Mouse (Mus musculus) brain, adult 2 months (tissue): ENCODE data around the gene Wars.

ENCODE experiments used
- DNase-seq: peaks from one replicate; pipeline ENCODE4 v3.0.0; 2011; ENCODE audit warnings: low read depth, low spot score

Wars gene

DNA sequence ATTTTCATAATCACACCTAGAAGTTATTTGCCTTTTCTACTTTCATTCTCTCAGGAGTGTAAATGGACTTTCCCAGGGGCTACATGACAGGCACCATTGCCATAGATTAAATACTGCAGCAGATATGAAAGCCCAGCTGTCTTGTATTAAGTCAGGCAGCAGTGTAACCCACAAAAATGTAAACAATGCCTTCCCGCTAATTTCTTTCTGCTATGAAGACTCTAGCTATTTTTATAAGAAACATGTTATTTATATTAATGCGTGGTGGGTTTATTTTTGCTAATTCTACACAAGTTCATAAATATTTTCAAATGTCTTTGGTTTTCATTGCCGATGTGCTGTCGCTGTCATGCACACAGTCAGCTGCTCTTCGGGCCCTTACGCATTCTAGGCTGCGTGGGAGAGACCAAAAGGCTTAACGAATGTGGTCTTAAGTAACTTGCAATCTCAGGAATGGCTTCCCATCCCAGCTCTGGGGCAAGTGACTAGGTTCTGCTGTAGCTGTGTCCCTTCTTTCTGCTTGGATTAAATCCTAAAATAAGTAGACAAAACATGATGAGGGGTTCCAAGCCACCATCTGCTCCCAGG lies 16.0 kb upstream of the Wars start:
- no peak for DNase-seq

DNA sequence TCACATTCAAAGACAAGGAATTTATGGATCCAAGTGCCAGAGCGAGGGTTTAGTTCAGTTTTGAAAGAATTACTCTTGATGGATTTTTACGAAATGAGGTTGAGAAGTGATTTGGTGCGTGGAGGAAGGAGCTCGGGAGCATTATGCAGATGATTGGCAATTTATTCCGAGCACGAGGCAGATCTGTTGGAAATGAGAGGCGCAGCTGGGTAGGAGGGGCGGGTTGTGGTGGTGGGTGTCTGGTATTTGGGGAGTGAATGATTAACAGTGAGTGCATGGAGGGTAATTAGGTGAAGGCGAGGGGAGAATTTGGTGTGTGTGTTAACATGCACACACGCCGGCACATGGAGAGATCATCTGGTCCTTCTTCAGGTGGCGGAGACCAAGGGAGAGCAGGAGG lies 12.4 kb upstream of the Wars start:
- DNase-seq = no peak

DNA sequence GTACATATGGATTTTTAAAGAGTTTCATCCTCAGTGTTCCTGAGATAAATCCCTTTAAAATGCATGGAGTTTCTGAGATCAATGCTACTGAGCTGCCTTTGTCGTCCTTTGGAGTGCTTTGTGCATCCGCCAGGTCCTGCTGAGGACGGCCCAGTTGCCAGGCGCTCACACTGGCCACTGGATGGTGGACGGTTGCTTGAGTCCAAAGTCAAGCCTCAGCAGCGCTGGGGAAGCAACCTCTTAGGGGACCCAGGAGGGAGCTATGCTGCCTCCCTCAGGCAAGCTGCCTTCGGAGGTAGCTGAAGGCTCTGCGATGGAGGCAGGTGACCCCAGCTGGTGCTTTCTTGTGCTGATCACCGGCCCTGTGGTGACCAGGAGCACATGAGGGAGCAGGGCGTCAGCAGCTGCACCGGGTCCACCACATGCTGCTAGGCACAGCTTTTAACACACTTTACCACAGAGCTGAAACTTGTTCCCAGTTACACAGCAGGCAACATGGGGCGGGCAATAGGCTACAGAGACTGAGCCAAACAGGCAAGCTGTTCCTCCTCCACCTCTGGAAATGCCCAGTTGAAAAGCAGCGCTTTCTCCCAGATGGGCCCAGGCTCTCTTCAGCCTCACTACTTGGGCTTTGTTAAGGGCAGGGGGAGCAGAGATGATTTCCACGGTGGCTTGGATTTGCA lies 11.8 kb upstream of the Wars start:
- no peak for DNase-seq

DNA sequence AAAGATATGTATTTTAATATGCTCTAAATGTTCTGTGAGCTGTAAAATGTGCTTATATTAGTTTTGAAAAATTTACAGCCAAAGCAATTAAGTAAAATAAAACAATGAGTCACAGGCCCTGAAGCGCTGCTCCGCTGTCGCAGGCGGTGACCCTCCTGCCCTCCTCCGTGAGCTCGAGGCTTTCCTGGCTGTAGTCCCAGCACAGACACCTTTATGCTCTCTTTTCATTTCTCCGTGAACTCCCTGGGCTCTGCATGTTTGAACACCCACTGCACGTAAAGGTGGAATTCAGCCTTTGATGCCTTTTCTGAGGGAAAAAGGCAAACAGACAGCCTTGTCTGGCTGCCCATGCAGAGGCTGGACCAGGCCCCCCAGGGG lies 10.3 kb upstream of the Wars start:
- no peak for DNase-seq

DNA sequence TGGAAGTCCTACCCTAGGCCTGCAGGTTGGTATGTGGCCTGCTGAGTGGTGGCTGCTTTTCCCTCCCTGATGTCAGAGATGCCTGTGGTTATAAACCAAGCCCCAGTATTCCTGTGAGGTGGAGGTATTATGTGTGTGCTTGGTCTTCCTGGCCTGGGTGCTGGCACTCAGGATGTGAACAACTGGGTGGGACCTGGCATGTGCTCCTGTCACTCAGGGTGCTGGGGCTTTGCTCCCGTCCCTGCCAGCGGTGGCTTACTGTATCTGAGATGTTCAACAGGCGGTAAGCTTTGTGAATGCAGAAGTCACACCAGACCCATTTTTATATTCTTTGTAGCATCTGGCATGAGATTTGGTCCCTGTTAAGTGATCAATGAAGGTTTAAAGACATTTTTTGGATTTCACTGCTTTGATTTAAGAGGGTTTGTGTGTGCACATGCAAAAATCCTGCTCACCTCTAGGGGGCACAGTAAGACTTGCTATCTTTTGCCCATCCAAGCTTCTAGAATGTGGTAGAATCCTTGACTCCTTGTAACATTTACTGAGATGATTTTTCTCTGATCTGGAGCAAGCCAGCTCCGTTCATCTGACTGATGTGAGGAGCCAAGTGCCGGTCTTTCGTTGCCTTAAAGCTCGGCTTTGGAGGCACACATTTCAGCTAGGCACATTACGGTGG lies 9.8 kb upstream of the Wars start:
- peak; percentile 94 for DNase-seq

DNA sequence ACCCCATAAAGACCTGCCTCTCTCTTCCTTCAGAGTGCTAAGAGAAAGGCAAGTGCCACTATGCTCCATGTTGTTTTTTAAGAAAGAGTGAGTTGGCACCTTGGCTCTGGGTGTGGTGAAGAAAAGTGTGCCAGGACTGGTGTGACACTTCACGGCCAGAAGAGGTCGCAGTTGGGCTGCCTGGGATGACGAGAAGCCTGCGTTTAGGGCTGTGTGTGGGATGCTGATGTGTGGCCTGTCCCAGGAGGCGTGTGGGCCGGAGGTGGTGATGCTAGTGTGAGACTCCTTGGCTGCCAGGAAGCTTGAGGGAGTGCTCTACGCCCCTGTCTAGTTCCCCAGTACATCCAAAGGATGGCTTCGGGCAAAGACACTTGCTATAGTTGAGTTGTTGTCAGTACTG lies 9.0 kb upstream of the Wars start:
- DNase-seq = peak; percentile 89

DNA sequence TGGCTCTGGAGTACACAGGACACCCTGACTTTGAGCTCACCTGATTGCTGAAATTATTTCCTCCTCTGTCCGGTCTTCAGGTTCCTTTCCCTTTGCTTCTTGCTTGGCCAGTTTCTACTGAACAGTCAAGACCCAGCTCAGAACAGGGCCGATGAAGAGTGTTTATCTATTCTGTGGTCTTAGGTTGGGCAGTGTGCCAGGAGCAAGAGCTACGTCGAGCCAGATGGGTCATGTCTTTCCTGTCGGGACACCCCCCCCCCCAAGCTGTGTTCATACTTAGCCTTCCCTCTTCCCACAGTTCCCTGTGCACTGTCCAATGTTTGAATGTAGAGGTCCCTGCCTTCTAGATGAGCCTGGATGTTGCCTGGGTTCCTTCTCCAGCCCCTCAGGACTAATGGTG lies 7.4 kb upstream of the Wars start:
- DNase-seq = no peak

DNA sequence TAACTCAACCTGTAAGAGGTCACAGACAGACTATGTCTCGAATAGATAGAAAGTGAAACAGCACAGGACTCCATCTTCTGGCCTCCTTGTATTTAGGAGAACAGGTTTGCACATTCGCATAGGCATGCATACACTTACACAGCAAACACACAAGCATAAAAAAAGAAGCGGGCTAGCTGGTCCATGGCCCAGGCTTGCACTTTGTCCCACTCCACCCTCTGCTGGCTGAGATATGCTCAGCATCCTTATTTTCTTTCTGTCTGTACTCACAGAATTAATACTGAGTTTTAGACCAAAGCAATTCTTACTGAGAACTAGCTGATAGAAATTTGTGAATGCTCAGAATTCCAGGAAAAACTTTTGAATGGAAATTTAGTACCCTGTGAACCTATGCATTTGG lies 2.0 kb upstream of the Wars start:
- DNase-seq = no peak

DNA sequence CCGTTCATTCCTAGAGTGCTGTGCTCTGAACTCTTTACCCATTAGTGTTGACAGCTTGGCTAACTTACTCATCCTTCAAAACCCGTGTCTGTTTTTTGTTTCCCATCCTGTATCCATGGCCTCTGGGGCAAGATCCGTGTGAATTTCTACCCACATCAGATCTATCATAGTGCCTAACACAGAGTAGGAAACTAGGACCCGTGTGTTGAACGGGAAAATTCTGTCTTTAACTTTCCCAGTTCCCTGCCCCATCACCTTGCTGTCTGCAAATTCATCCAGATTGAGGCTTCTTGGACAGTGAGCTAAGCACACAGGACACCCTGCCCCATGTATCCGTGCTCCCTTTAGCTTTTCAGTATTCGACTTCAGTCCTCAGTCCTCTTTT lies 450 bp upstream of the Wars start:
- DNase-seq = no peak

DNA sequence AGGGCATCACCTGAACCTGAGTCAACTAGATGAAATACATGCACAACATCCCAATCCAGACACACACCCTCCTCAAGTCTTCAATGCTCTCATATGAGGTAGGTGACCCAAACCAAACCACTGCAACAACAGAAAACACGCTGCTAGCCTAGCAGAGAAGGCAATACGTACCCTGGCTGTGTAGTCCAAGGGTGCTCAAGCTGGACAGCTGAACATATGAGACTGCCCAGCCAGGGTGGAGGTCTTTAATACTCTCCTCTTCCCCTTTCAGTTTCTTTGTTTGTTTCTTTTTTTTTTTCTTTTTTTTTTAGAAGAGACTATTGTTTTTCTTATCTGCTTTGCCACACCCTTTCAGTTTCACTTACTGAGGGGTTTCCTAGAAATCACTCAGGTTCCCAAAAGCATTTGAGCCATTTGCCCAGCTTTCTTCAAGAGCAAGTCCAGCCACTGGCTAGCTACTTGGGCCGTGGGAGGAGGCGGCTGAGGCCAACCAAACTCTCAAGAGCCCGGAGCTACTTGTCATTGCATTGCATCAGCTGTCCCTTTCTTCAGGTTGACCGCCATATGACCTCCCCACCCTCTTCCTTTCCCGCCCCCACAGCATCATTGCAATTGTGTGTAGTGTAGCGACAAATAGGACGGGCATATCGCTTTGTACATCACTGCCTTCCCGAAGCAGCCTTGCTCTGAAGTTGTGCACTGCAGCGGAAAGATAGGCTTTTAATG lies 822 bp downstream of the Wars start, which contains the start of gene Wdr25:
Wdr25 (plus strand) TSS at position 643 of the 726 bp plus-strand sequence.
- no peak for DNase-seq

DNA sequence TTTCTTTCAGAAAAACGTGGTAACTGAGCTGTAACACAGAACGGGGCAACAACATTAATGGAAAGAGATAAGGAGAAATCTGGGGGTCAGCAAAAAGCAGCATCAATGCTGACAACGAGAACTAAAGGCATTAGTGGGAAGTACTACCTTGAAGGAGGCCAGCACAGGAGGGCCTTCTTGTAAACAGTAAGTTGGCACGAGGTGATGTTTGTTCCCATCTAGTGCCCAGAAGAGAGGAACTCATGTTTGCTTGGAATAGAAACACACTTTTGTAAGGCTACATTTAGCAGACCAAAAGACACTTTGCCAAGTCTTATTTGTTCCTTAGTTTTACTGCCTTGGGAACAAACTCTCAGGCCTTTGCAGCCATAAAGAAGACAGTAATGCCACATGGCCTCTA lies 5.3 kb downstream of the Wars start:
- no peak for DNase-seq

DNA sequence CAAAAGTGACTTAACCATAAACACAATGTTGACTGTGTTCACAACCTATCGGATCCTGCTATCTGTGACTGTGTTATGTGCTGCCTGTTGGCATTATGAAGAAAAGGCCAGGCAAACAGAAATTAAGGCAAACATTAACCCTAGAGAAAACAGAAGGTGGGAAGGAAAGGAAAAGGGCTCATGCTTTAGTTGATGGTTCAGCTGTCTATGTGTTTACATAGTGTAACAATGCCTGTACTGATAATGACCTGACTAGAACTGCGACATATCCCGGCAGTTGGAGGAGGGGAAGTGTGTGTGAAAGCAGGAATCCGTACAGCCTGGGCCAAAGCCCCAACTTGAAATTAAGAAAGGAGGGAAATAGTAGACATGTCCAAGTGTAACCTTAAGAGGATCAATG lies 6.9 kb downstream of the Wars start:
- no peak for DNase-seq

DNA sequence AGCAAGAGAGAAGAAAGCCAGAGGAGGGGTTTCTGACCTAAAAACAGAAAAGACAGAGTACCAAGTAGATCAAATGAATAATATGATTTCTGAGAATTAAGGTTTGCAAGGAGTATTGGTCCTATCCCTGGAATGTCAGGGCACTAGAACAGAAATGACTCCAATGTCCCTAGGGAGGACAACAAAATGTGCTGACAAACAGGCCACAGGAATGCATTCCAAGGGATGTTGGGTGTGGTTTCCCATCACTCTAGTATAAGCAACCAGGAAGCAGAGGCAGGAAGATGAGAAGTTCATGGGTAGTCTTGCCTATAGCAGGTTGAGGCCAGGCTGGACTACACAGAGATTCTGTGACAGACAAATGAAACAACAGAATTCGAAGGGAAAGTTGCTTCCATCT lies 8.1 kb downstream of the Wars start:
- DNase-seq = no peak

DNA sequence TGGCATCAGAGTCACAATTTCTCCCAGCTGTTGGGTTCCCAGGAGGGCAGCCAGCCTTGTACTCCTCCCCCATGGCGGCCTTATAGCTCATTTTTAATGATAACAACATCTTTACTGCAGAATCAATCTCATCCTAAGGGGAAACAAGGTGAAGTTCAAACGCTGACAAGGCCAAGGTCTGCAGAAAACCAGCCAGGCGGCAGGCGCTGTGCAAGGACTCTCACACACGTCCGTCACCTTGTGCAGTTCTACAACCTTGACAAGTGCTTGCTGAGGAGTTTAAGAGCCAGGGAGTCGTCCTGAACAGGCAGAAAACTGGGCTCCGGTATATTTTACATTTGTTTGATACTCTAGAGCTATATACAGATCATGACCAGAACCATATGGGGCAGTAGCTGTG lies 11.2 kb downstream of the Wars start:
- DNase-seq = no peak

DNA sequence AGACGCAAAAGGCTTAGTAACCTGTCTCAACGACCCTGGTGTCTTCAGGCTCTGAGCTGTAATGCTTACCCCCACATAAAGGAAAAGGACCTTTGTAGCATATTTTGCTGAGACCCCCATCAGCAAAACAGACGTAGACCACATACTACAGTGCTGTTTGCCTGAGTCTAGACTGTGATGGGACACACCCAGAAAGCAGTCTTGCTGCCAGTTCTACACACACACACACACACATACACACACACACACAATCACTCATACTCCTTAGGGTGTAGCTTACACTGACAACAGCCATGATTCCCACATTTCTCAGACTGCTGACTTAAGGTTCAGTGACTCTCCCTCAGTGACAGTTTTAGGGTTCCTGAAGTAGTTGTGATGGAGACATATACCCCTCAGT lies 12.8 kb downstream of the Wars start:
- no peak for DNase-seq

DNA sequence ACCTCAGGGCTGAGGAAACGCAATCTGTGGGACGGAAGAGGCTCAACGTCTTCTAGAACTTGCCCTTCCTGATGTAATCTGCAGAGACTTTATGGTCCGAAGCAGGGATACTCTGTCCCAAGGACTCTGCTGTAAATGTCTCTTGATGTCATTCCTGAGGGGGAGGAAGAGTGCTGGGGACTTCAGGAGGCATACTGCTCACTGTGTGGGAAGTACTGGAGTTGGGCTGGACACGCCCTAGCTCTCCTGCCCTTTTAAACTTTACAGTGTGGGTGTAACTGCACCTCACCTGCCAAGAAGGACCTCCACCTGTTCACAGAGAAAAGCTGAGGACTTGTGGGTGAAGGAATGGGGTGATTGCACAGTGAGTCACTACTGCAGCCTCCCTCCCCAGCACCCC lies 13.4 kb downstream of the Wars start:
- no peak for DNase-seq

DNA sequence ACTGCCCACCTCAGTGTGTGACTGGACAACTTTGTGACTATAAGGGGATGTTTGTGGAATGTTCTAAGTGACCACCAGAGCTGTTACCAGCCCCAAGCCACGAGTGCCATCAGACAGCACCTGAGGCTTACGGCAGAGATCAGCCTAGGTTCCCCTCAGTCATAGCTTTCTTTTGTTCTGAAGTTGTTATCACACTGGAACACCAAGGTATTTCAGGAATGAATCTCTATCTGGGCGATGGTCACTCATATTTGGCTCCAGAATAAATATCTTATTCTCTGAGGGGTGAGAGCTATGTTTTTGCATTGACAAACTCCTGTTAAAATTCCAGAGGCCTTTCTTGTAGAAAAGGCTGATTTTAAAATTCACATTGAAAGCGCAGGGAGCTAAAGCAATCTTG lies 14.8 kb downstream of the Wars start:
- no peak for DNase-seq

DNA sequence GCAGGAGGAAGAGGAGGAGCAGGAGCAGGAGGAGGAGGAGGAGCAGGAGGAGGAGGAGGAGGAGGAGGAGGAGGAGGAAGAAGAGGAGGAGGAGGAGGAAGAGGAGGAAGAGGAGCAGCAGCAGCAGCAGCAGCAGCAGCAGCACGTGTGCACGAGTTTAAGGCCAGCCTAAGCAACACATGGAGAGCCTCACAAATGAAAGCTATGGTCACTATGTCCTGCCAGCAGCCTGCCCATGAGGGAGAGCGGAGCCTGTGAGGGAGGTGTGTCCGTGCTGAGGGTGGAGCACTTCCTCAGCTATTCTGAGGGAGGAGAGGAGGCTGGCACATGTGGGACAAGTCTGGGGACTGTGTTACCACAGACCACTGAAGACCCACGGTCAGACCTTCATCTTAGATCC lies 20.9 kb downstream of the Wars start:
- no peak for DNase-seq

DNA sequence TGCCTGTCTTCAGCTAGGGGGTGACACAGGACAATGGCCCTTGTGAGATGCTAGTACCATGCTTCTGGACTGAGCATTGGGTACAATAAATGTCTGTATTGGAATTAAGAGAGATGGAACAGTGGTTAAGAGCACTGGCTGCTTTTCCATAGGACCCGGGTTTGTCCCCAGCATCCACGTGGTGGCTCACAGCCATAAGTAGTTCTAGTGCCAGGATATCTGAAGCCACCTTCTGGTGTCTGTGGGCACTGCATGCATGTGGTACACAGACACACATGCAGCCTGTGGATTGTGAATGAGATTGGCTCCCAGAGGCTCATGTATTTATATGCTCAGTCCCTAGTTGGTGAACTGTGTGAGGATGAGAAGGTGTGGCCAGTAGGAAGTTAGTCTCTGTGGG lies 24.4 kb downstream of the Wars start:
- DNase-seq = peak; percentile 24

DNA sequence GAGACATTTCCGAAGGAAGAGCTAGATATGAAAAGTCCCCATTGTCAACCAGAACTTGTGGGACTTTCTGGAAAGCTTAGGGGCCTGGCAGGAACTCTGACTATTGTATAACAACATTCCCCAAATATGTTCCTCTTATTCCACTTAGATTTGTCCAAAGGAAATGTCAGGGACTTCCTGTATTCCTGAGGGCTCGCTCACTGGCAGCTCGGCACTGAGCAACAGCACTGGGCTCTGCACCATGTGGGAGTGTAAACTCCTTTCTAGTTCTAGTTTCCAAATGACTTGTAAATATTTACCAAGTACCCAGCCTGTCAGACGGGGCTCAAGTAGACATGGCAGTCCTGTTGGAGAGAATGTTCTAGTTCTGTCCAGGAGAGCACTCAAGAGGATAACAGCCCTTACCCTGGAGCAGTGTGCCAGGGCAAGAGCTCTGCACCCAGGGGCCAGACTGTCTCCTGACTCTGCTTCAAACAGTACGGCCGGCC lies 28.9 kb downstream of the Wars start:
- DNase-seq = no peak

DNA sequence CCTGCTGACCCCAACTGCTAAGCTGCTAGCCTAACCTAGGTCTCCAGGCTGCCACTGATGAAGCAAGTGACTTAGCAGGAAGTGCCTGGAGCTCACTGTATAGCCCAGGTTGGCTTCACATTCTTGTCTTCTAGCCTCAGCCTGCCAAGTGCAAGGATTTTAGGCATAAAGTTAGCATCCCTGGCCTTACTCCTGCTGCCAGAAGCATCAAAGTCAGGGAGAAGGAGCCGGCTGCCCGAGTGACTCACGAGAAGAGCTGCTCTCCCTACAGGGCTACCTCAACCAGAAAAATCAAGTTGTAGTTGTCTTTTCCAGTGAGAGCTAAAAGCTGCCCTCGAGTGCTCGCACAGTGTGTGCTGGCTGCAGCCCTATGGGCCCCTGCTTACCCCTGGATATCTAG lies 35.5 kb downstream of the Wars start:
- no peak for DNase-seq

DNA sequence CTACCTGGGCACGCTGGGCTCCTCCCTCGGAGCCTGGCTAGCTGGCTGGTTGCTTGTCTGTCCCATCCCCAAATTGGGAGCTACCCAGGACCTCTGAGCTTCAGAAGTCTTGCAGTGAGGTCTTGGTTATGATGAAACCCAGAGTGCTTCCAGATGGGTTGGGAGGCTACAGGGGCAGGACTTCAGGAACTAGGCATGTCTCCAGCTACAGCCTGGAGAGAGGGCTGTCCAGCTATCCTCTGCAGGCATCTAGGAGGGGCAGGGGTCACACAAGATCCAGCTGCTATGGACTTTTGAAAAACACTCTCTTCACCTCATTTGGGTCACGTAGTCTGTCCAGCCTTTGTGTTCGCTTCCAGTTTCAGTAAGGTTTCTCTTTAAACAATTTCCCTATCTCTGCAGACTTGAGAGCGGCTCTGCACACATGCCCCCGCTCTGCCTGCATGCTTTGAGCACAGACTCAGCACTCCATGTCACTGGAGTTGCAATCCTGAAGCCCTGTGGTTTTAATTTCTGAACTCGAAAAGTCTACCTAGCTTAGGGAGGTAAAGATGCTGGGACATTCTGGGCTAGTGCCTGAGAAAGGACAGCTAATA lies 36.3 kb downstream of the Wars start:
- DNase-seq = no peak
